Mouse (Mus musculus) ovary, postnatal 36 days (tissue): ENCODE results near the gene Brpf1.

Source experiments
- DNase-seq: peaks from one replicate; pipeline ENCODE4 v3.0.0; 2022; ENCODE audit warnings: low spot score, mixed read lengths

Brpf1 gene

GRCm38 (mm10) chr6:113306986-113307349 lies at the start of gene Brpf1:
TSS of gene Brpf1 (plus strand) at chr6:113307137.
- no peak for DNase-seq

GRCm38 (mm10) chr6:113261174-113261858 lies 45.6 kb upstream of the Brpf1 start:
- DNase-seq: no peak

- no peak for DNase-seq
These were observed 43.4 kb upstream of the Brpf1 start for GRCm38 (mm10) chr6:113263531-113263930.

GRCm38 (mm10) chr6:113264429-113264828 lies 42.5 kb upstream of the Brpf1 start:
- DNase-seq: no peak

- no peak for DNase-seq
These were observed 39.8 kb upstream of the Brpf1 start for GRCm38 (mm10) chr6:113266996-113267655.

- DNase-seq: no peak
These were observed 38.9 kb upstream of the Brpf1 start for GRCm38 (mm10) chr6:113267988-113268387.

GRCm38 (mm10) chr6:113272365-113272764 lies 34.6 kb upstream of the Brpf1 start:
- DNase-seq: no peak

GRCm38 (mm10) chr6:113276846-113277245 lies 30.1 kb upstream of the Brpf1 start:
- DNase-seq: no peak

GRCm38 (mm10) chr6:113281676-113282075 lies 25.3 kb upstream of the Brpf1 start:
- DNase-seq: no peak

GRCm38 (mm10) chr6:113282101-113282802 lies 24.7 kb upstream of the Brpf1 start, which contains the start of gene Cpne9:
TSS of gene Cpne9 (plus strand) at chr6:113282307.
- DNase-seq: no peak

GRCm38 (mm10) chr6:113282969-113283368 lies 24.0 kb upstream of the Brpf1 start:
- no peak for DNase-seq

- DNase-seq: no peak
These were observed 23.4 kb upstream of the Brpf1 start for GRCm38 (mm10) chr6:113283500-113283899.

GRCm38 (mm10) chr6:113284931-113285330 lies 22.0 kb upstream of the Brpf1 start:
- no peak for DNase-seq

- DNase-seq: no peak
These were observed 20.6 kb upstream of the Brpf1 start for GRCm38 (mm10) chr6:113286316-113286715.

GRCm38 (mm10) chr6:113287236-113287635 lies 19.7 kb upstream of the Brpf1 start:
- no peak for DNase-seq

- DNase-seq: no peak
These were observed 17.6 kb upstream of the Brpf1 start for GRCm38 (mm10) chr6:113289346-113289745.

GRCm38 (mm10) chr6:113290346-113290745 lies 16.6 kb upstream of the Brpf1 start:
- DNase-seq: no peak

GRCm38 (mm10) chr6:113292938-113293337 lies 14.0 kb upstream of the Brpf1 start:
- no peak for DNase-seq

- DNase-seq: no peak
These were observed 10.9 kb upstream of the Brpf1 start for GRCm38 (mm10) chr6:113296046-113296445.

GRCm38 (mm10) chr6:113296639-113297038 lies 10.3 kb upstream of the Brpf1 start:
- no peak for DNase-seq

GRCm38 (mm10) chr6:113301350-113301749 lies 5.6 kb upstream of the Brpf1 start:
- DNase-seq: no peak

GRCm38 (mm10) chr6:113302258-113302657 lies 4.7 kb upstream of the Brpf1 start:
- DNase-seq: no peak
